Mouse (Mus musculus) heart, embryonic 12.5 days (tissue): ENCODE measurements around the gene Olfr1277. TPM values are rescaled to one million over a fixed set of nuclear protein-coding genes. Genes with fewer than 3 reads are reported as not detected.

Experiments used
- ATAC-seq: fragments of 200-750 bp; cut with Nextera tagmentation; 2 replicates; pipeline ENCODE4 v1.8.0; 2017; ENCODE audit warnings: moderate TSS enrichment, moderate library complexity; ENCODE audit not compliant: insufficient number of reproducible peaks, low FRiP score
- H3K27ac ChIP-seq: fragments of 300-500 bp; sonication (generic); 2 replicates; pipeline ENCODE4 v1.5.1; 2016; ENCODE audit warnings: mild to moderate bottlenecking, moderate library complexity; ENCODE audit not compliant: poor library complexity, severe bottlenecking
- H3K27me3 ChIP-seq: fragments of 300-500 bp; sonication (generic); replicated peaks from 2 replicates; pipeline ENCODE4 v1.6.1; 2016; ENCODE audit warnings: mild to moderate bottlenecking, moderate library complexity
- H3K36me3 ChIP-seq: fragments of 300-500 bp; sonication (generic); 2 replicates; pipeline ENCODE4 v1.6.1; 2016; ENCODE audit warnings: mild to moderate bottlenecking, moderate library complexity
- H3K4me1 ChIP-seq: fragments of 300-500 bp; sonication (generic); replicated peaks from 2 replicates; pipeline ENCODE4 v1.6.1; 2016; ENCODE audit warnings: mild to moderate bottlenecking
- H3K4me2 ChIP-seq: fragments of 300-500 bp; sonication (generic); 2 replicates; pipeline ENCODE4 v1.6.1; 2016; ENCODE audit warnings: mild to moderate bottlenecking, moderate library complexity
- H3K4me3 ChIP-seq: fragments of 300-500 bp; sonication (generic); 2 replicates; pipeline ENCODE4 v1.5.1; 2016; ENCODE audit warnings: mild to moderate bottlenecking
- H3K9ac ChIP-seq: fragments of 300-500 bp; sonication (generic); 2 replicates; pipeline ENCODE4 v1.6.1; 2016; ENCODE audit warnings: mild to moderate bottlenecking, moderate library complexity
- H3K9me3 ChIP-seq: fragments of 300-500 bp; sonication (generic); replicated peaks from 2 replicates; pipeline ENCODE4 v1.6.1; 2016; ENCODE audit warnings: mild to moderate bottlenecking, moderate library complexity
- WGBS: fragments of 180-500 bp; shearing (Covaris S2); methylation state at CpG from one replicate; pipeline ENCODE4 v1.1.7; 2016; 5-methylcytosine and 5-hydroxymethylcytosine counted together
- polyA plus RNA-seq: library from polyadenylated mRNA; unstranded; fragments of >200 nt; fragmentation: Nextera tagmentation; extraction: Ambion mirVana; gene quantifications from 2 replicates; pipeline ENCODE4 v1.2.1, GENCODE M21; 2016

Olfr1277 gene
- not detected in 2 replicates for polyA plus RNA-seq

- H3K27me3 ChIP-seq: no peaks in the 10 kb centered on the region
- H3K27ac ChIP-seq: no peak within 1 kb of the TSS
- no peaks in the 10 kb centered on the region for H3K36me3 ChIP-seq
- ATAC-seq: no peak
- no peak within 1 kb of the TSS for H3K4me2 ChIP-seq
- H3K4me3 ChIP-seq: no peak within 1 kb of the TSS
- WGBS: 77% methylated on average over 2 of the region's 2 CpGs
- no peaks in the 10 kb centered on the region for H3K4me1 ChIP-seq
- no peaks in the 10 kb centered on the region; the same call in 1 of the 2 replicates for H3K9me3 ChIP-seq
- no peak within 1 kb of the TSS for H3K9ac ChIP-seq
These were observed at the start of gene Olfr1277 for GRCm38 (mm10) chr2:111274006-111274405. Olfr1277 (minus strand) TSS chr2:111274106.

- Histone ChIP-seq H3K4me2 (no peak within 1 kb of the TSS), H3K4me3 (no peak within 1 kb of the TSS), H3K4me1 (no peaks in the 10 kb centered on the region), H3K27me3 (no peaks in the 10 kb centered on the region), H3K9ac (no peak within 1 kb of the TSS), H3K9me3 (no peaks in the 10 kb centered on the region), H3K36me3 (no peaks in the 10 kb centered on the region), H3K27ac (no peak within 1 kb of the TSS)
- ATAC-seq: no peak
These were observed 39.8 kb upstream of the Olfr1277 start, which contains the start of gene Olfr1280 for GRCm38 (mm10) chr2:111313717-111314116. Olfr1280 (plus strand) TSS chr2:111314017.

- Histone ChIP-seq H3K4me2 (no peak within 1 kb of the TSS), H3K27me3 (no peaks in the 10 kb centered on the region), H3K36me3 (no peaks in the 10 kb centered on the region), H3K27ac (no peak within 1 kb of the TSS), H3K9ac (no peak within 1 kb of the TSS), H3K4me3 (no peak within 1 kb of the TSS), H3K4me1 (no peaks in the 10 kb centered on the region), H3K9me3 (no peaks in the 10 kb centered on the region)
- ATAC-seq: no peak
These were observed 26.5 kb upstream of the Olfr1277 start, which contains the start of gene Olfr1279 for GRCm38 (mm10) chr2:111300374-111300773. Olfr1279 (plus strand) TSS chr2:111300635.

GRCm38 (mm10) chr2:111298541-111298940, 24.6 kb upstream of the Olfr1277 start:
- no peaks in the 10 kb centered on the region for H3K36me3 ChIP-seq
- no peaks in the 10 kb centered on the region for H3K4me1 ChIP-seq
- H3K4me3 ChIP-seq: no peak overlapping the region
- ATAC-seq: no peak
- no peaks in the 10 kb centered on the region for H3K27me3 ChIP-seq
- no peak overlapping the region for H3K27ac ChIP-seq
- H3K9me3 ChIP-seq: no peaks in the 10 kb centered on the region
- H3K9ac ChIP-seq: no peak overlapping the region
- H3K4me2 ChIP-seq: no peak overlapping the region

GRCm38 (mm10) chr2:111289836-111290235, 15.9 kb upstream of the Olfr1277 start, which contains the start of gene Olfr1278:
Olfr1278 (plus strand) TSS chr2:111290136.
- ATAC-seq: no peak
- no peak within 1 kb of the TSS for H3K4me3 ChIP-seq
- no peaks in the 10 kb centered on the region for H3K36me3 ChIP-seq
- H3K27ac ChIP-seq: no peak within 1 kb of the TSS
- H3K9me3 ChIP-seq: no peaks in the 10 kb centered on the region
- H3K4me1 ChIP-seq: no peaks in the 10 kb centered on the region
- no peaks in the 10 kb centered on the region for H3K27me3 ChIP-seq
- H3K9ac ChIP-seq: no peak within 1 kb of the TSS
- H3K4me2 ChIP-seq: no peak within 1 kb of the TSS

- H3K27ac ChIP-seq: no peak within 1 kb of the TSS
- H3K4me3 ChIP-seq: no peak within 1 kb of the TSS
- no peaks in the 10 kb centered on the region for H3K9me3 ChIP-seq
- ATAC-seq: no peak
- no peaks in the 10 kb centered on the region for H3K27me3 ChIP-seq
- no peaks in the 10 kb centered on the region for H3K36me3 ChIP-seq
- H3K4me1 ChIP-seq: no peaks in the 10 kb centered on the region
- H3K9ac ChIP-seq: no peak within 1 kb of the TSS
- H3K4me2 ChIP-seq: no peak within 1 kb of the TSS
These were observed 19.7 kb downstream of the Olfr1277 start, which contains the start of gene Olfr1276 for GRCm38 (mm10) chr2:111254216-111254615. Olfr1276 (plus strand) TSS chr2:111254516.

- no peak within 1 kb of the TSS for H3K4me3 ChIP-seq
- no peak for ATAC-seq
- H3K27me3 ChIP-seq: no peaks in the 10 kb centered on the region
- 76% methylated on average over 1 of the region's 1 CpGs for WGBS
- no peak within 1 kb of the TSS for H3K27ac ChIP-seq
- no peak within 1 kb of the TSS for H3K4me2 ChIP-seq
- no peaks in the 10 kb centered on the region for H3K36me3 ChIP-seq
- no peaks in the 10 kb centered on the region for H3K9me3 ChIP-seq
- no peaks in the 10 kb centered on the region for H3K4me1 ChIP-seq
- no peak within 1 kb of the TSS for H3K9ac ChIP-seq
These were observed 38.7 kb downstream of the Olfr1277 start, which contains the start of gene Olfr1275 for GRCm38 (mm10) chr2:111235186-111235585. Olfr1275 (minus strand) TSS chr2:111235286.

GRCm38 (mm10) chr2:111229502-111229901, 44.4 kb downstream of the Olfr1277 start, which contains the start of gene 4930430A15Rik:
4930430A15Rik (minus strand) TSS chr2:111229602.
- Histone ChIP-seq H3K4me3 (no peak within 1 kb of the TSS), H3K27me3 (no peaks in the 10 kb centered on the region), H3K27ac (no peak within 1 kb of the TSS), H3K9me3 (peaks cover 5% of the 10 kb centered on the region; the same call in 1 of the 2 replicates), H3K4me1 (no peaks in the 10 kb centered on the region), H3K9ac (no peak within 1 kb of the TSS), H3K36me3 (no peaks in the 10 kb centered on the region), H3K4me2 (no peak within 1 kb of the TSS)
- 78% methylated on average over 6 of the region's 6 CpGs for WGBS
- no peak for ATAC-seq

Other genes with a start within 250 kb of the Olfr1277 start
- not detected in 2 replicates for gene Gm13941, start 168.1 kb downstream of the Olfr1277 start, polyA plus RNA-seq
- not detected in 2 replicates for gene Gm15130, start 121.2 kb downstream of the Olfr1277 start, polyA plus RNA-seq
- not detected in 2 replicates for gene 4930430A15Rik, start 44.5 kb downstream of the Olfr1277 start, polyA plus RNA-seq
- gene Olfr1275, start 38.8 kb downstream of the Olfr1277 start, polyA plus RNA-seq: not detected in 2 replicates
- gene Olfr1276, start 19.6 kb downstream of the Olfr1277 start, polyA plus RNA-seq: not detected in 2 replicates
- gene Olfr1278, start 16.0 kb upstream of the Olfr1277 start, polyA plus RNA-seq: not detected in 2 replicates
- not detected in 2 replicates for gene Olfr1279, start 26.5 kb upstream of the Olfr1277 start, polyA plus RNA-seq
- not detected in 2 replicates for gene Olfr1280, start 39.9 kb upstream of the Olfr1277 start, polyA plus RNA-seq
- gene Olfr1281, start 52.4 kb upstream of the Olfr1277 start, polyA plus RNA-seq: not detected in 2 replicates
- gene Olfr1282, start 62.0 kb upstream of the Olfr1277 start, polyA plus RNA-seq: not detected in 2 replicates
- gene Olfr1283, start 92.7 kb upstream of the Olfr1277 start, polyA plus RNA-seq: not detected in 2 replicates
- not detected in 2 replicates for gene Olfr1284, start 101.4 kb upstream of the Olfr1277 start, polyA plus RNA-seq
- not detected in 2 replicates for gene Olfr1286, start 149.0 kb upstream of the Olfr1277 start, polyA plus RNA-seq
- gene Olfr1287, start 175.0 kb upstream of the Olfr1277 start, polyA plus RNA-seq: not detected in 2 replicates
- not detected in 2 replicates for gene Olfr1288, start 200.0 kb upstream of the Olfr1277 start, polyA plus RNA-seq
- not detected in 2 replicates for gene Olfr1289, start 206.7 kb upstream of the Olfr1277 start, polyA plus RNA-seq
- gene Olfr1290, start 219.7 kb upstream of the Olfr1277 start, polyA plus RNA-seq: 0.09 and 0.33 TPM in 2 replicates
- gene Olfr1291-ps1, start 223.1 kb upstream of the Olfr1277 start, polyA plus RNA-seq: not detected in 2 replicates